Mouse (Mus musculus) thymus, adult 2 months (tissue): Measurements from ENCODE around the gene Slc16a6. TPM values are rescaled to one million over a fixed set of nuclear protein-coding genes. Genes with fewer than 3 reads are reported as not detected.

Experiments
- DNase-seq: peaks from one replicate; pipeline ENCODE4 v3.0.0; 2021
- H3K27ac ChIP-seq: fragments of 200-500 bp; 2 replicates; pipeline ENCODE4 v1.5.1; 2012; ENCODE audit warnings: low read length, control low read depth; ENCODE audit not compliant: control insufficient read depth, insufficient read depth
- H3K27me3 ChIP-seq: fragments of 200-500 bp; 2 replicates; pipeline ENCODE4 v1.6.1; 2012; ENCODE audit warnings: mild to moderate bottlenecking, low read length, moderate library complexity, mixed read lengths; ENCODE audit not compliant: control insufficient read depth, insufficient read depth
- H3K36me3 ChIP-seq: fragments of 200-500 bp; 2 replicates; pipeline ENCODE4 v1.6.1; 2012; ENCODE audit warnings: mild to moderate bottlenecking, low read length, moderate library complexity; ENCODE audit not compliant: control insufficient read depth, insufficient read depth
- H3K4me1 ChIP-seq: fragments of 200-500 bp; replicated peaks from 2 replicates; pipeline ENCODE4 v1.6.1; 2012; ENCODE audit warnings: low read length; ENCODE audit not compliant: control insufficient read depth, insufficient read depth
- H3K4me3 ChIP-seq: fragments of 200-500 bp; 2 replicates; pipeline ENCODE4 v1.5.1; 2012; ENCODE audit warnings: mild to moderate bottlenecking, low read length, control low read depth, moderate library complexity; ENCODE audit not compliant: control insufficient read depth, insufficient read depth
- CTCF ChIP-seq: fragments of 200-500 bp; IDR thresholded peaks from 2 replicates; pipeline ENCODE4 v1.5.1; 2012; ENCODE audit warnings: mild to moderate bottlenecking, control low read depth, low read length, moderate library complexity, borderline replicate concordance; ENCODE audit not compliant: control insufficient read depth, poor library complexity, insufficient read depth; ENCODE audit errors: extremely low read depth
- POLR2A ChIP-seq: fragments of 200-500 bp; IDR thresholded peaks from 2 replicates; pipeline ENCODE4 v1.6.1; 2012; ENCODE audit warnings: mild to moderate bottlenecking, low read length, control low read depth, moderate library complexity; ENCODE audit not compliant: control insufficient read depth, poor library complexity, insufficient read depth; ENCODE audit errors: extremely low read depth
- WGBS: fragments of 180-500 bp; shearing (Covaris S2); methylation state at CpG from one replicate; pipeline ENCODE4 v1.1.7; 2018; 5-methylcytosine and 5-hydroxymethylcytosine counted together
- polyA plus RNA-seq: library from polyadenylated mRNA; depleted of rRNA; stranded (reverse); fragments of >200 nt; gene quantifications from 2 replicates; pipeline ENCODE4 v1.2.3, GENCODE M21; 2012

Gene Slc16a6
- polyA plus RNA-seq, 1 experiment = 9.0 TPM

DNA sequence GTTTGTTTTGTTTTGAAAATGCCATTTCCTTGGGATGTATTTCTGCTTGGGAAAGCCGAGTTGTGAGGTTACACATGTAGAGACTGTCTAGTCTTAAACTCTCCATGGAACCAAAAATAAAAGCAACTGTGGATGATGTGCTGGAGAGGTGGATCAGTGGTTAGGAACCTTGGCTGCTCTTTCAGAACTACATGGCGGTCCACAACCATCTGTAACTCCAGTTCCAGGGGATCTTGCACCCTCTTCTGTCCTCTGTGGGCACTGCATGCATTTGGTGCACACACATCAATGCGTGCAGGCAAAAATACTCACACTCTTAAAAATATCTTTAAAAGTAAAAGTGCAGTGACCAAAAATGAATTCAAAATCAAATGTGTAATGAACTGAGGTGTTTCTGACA, 32.3 kb downstream of the Slc16a6 start:
- H3K4me1 ChIP-seq = peaks cover 14% of the 10 kb centered on the region
- H3K4me3 ChIP-seq = no peak overlapping the region
- DNase-seq = peak; percentile 58
- H3K27ac ChIP-seq = no peak overlapping the region
- TF ChIP-seq POLR2A (no peak), CTCF (no peak)
- no peaks in the 10 kb centered on the region for H3K27me3 ChIP-seq
- no peaks in the 10 kb centered on the region for H3K36me3 ChIP-seq
- WGBS = 77% methylated on average over 3 of the region's 3 CpGs

DNA sequence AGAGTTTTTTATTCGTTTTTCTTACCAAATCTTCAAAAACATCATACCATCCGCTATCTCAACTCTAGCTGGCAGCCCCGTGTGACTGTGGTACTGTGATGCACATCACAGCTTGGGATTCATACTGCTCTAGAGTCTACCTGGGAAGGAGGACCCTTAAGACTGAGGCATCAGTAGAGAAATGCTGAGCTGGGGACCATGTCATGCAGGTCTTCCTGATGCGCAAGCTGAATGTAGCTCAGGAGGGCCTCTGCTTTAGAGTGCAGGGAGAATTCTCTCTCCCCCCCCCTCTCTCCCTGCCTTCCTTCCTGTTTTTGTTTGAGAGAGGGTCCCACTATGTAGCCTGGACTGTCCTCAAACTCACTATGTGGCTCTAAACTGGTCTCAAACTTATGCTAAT, 32.8 kb downstream of the Slc16a6 start:
- no peak for DNase-seq
- 59% methylated on average over 4 of the region's 4 CpGs for WGBS
- H3K4me3 ChIP-seq = no peak overlapping the region
- H3K36me3 ChIP-seq = no peaks in the 10 kb centered on the region
- peaks cover 14% of the 10 kb centered on the region for H3K4me1 ChIP-seq
- no peak for TF ChIP-seq POLR2A
- no peak for TF ChIP-seq CTCF
- H3K27ac ChIP-seq = no peak overlapping the region
- H3K27me3 ChIP-seq = no peaks in the 10 kb centered on the region

DNA sequence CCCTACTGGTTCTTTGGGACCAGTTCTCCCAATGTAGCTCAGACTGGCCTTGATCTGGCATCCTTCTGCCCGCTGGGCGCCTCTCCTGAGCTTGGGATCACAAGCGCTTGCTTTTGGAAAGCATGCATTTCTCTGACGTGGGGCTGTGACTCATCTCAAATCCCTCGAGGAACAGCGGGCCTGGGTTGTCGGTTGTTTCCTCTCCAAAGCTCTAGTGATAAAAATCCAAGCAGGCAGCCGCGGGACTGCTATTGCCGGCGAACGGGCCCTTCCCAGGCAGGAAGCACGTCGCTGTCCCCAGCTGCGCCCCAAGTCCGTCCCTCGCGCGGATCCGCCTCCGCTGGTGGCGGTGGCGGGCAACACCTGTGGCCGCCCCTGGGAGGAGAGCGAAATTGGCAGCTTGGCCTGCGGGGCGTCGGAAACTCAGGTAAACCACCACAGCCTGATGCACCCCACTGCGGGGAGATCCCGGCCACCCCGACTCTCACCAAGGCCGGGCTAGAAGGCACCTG, 33.5 kb downstream of the Slc16a6 start:
- peaks cover 2% of the 10 kb centered on the region; the same call in 1 of the 2 replicates for H3K36me3 ChIP-seq
- TF ChIP-seq CTCF (no peak), POLR2A (no peak)
- peak overlapping the region; percentile 38 for H3K27ac ChIP-seq
- WGBS = 2% methylated on average over 32 of the region's 32 CpGs
- H3K4me1 ChIP-seq = peaks cover 14% of the 10 kb centered on the region
- H3K4me3 ChIP-seq = peak overlapping the region; percentile 53
- peak; percentile 84 for DNase-seq
- H3K27me3 ChIP-seq = no peaks in the 10 kb centered on the region

DNA sequence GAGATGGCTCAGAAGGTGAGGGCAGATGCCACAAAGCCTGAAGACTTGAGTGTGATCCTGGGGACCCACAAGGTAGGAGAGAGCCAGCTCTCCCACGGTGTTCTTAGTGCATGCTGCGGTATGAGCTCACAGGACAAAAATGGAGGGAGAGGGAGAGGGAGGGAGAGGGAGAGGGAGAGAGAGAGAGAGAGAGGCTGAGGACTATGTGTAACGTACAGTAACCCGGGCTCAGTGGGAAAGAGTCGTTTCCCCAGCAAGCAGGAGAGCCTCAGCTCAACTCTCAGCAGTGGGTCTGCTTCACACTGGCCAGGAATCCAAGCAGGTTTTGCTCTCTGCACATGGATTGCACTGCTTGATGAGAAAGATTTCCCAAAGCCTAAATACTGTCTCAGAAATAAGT, 34.2 kb downstream of the Slc16a6 start:
- Histone ChIP-seq H3K4me3 (no peak overlapping the region), H3K4me1 (peaks cover 17% of the 10 kb centered on the region), H3K36me3 (peaks cover 5% of the 10 kb centered on the region; the same call in 1 of the 2 replicates), H3K27me3 (no peaks in the 10 kb centered on the region), H3K27ac (no peak overlapping the region)
- WGBS = 55% methylated on average over 5 of the region's 5 CpGs
- DNase-seq = no peak
- no peak for TF ChIP-seq CTCF
- no peak for TF ChIP-seq POLR2A

DNA sequence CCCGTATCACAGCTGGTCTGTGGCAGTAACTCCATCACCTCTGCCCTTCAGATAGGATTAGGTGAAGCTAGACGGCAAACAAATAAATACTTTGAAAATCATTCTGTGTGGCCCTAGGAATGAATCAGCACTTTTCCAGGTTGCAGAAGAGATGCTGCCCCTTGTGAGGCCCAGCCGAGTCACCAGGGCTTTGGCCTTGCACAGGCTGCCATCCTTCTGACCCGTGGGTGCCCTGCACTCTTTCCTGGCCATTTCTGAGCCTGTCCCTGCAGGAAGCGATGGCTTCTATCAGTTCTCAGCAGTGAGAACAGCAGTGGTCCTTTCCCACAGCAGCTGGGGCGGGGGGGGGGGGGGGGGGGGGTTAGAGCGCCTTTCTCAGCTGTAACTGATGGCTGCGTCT, 36.5 kb downstream of the Slc16a6 start:
- H3K4me1 ChIP-seq = peaks cover 34% of the 10 kb centered on the region
- H3K4me3 ChIP-seq = no peak overlapping the region
- WGBS = 59% methylated on average over 8 of the region's 8 CpGs
- no peak for DNase-seq
- no peaks in the 10 kb centered on the region for H3K27me3 ChIP-seq
- TF ChIP-seq CTCF (no peak), POLR2A (no peak)
- H3K27ac ChIP-seq = no peak overlapping the region
- peaks cover 5% of the 10 kb centered on the region; the same call in 1 of the 2 replicates for H3K36me3 ChIP-seq

DNA sequence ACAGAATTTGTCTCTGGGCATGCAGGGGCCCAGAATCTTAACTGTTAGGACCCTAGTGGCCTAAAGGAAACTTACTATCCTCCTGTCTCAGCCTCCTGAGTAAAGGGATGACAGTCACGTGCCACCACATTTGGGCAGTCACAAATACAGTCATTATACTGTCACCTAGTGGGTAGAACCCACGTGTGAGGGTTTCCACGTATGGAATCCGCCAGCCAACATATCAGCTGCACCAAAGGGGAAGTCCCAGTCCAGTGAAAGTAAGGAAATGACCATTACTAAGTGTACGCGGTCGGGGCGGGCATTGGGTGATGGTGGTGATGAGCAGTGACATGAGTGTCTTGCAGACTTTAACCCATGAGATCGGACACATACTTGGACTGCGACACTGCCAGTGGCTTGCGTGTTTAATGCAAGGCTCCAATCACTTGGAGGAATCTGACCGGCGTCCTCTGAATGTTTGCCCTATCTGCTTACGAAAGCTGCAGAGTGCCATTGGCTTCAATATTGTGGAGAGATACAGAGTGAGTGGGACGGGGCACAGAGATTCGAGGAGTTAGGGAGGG, 39.1 kb downstream of the Slc16a6 start:
- no peak for DNase-seq
- TF ChIP-seq CTCF (no peak), POLR2A (no peak)
- Histone ChIP-seq H3K4me1 (peaks cover 30% of the 10 kb centered on the region), H3K36me3 (peaks cover 17% of the 10 kb centered on the region; the same call in 1 of the 2 replicates), H3K4me3 (no peak overlapping the region), H3K27me3 (no peaks in the 10 kb centered on the region), H3K27ac (no peak overlapping the region)
- 85% methylated on average over 16 of the region's 16 CpGs for WGBS

DNA sequence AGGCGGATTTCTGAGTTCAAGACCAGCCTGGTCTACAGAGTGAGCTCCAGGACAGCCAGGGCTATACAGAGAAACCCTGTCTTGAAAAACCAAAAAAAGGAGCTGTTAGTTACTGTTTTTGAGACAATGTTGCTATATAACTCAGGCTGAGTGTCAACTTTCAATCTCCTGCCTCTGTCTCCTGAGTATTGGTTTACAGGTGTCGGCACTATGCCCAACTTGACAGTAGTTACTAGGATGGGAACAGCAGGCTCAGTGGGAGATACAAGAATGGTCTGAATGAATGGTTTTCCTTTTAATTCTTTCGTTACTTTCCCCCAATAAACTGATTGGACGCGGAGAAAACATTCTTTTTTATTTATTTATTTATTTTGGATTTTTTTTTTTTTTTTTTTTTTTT, 46.0 kb downstream of the Slc16a6 start:
- 97% methylated on average over 5 of the region's 5 CpGs for WGBS
- H3K27ac ChIP-seq = no peak overlapping the region
- TF ChIP-seq CTCF = no peak
- TF ChIP-seq POLR2A = no peak
- peaks cover 12% of the 10 kb centered on the region; the same call in 1 of the 2 replicates for H3K36me3 ChIP-seq
- DNase-seq = no peak
- H3K27me3 ChIP-seq = no peaks in the 10 kb centered on the region
- H3K4me1 ChIP-seq = peaks cover 18% of the 10 kb centered on the region
- H3K4me3 ChIP-seq = no peak overlapping the region
